Mouse (Mus musculus) embryonic facial prominence, embryonic 10.5 days (tissue): Measurements from ENCODE around the gene Cpne7. TPM values are rescaled to one million over a fixed set of nuclear protein-coding genes. Genes with fewer than 3 reads are reported as not detected.
"Not testable (repeated sequence)": the region's sequence is repeated elsewhere in the genome, so short reads cannot be mapped to it uniquely, and the experiment has no call there.

Experiments
- DNase-seq: peaks from one replicate; pipeline ENCODE4 v3.0.0-alpha.2; 2017; ENCODE audit warnings: low spot score
- H3K27ac ChIP-seq: fragments of 300-500 bp; sonication (generic); replicated peaks from 2 replicates; pipeline ENCODE4 v1.5.1; 2016; ENCODE audit warnings: mild to moderate bottlenecking
- H3K27me3 ChIP-seq: fragments of 300-500 bp; sonication (generic); replicated peaks from 2 replicates; pipeline ENCODE4 v1.6.1; 2016; ENCODE audit warnings: low read depth, mild to moderate bottlenecking; ENCODE audit not compliant: poor library complexity, severe bottlenecking
- H3K36me3 ChIP-seq: fragments of 300-500 bp; sonication (generic); replicated peaks from 2 replicates; pipeline ENCODE4 v1.6.1; 2016; ENCODE audit warnings: mild to moderate bottlenecking, moderate library complexity
- H3K4me1 ChIP-seq: fragments of 300-500 bp; sonication (generic); 2 replicates; pipeline ENCODE4 v1.6.1; 2016
- H3K4me3 ChIP-seq: fragments of 300-500 bp; sonication (generic); 2 replicates; pipeline ENCODE4 v1.5.1; 2016; ENCODE audit warnings: mild to moderate bottlenecking, moderate library complexity
- H3K9me3 ChIP-seq: fragments of 300-500 bp; sonication (generic); 2 replicates; pipeline ENCODE4 v1.6.1; 2016; ENCODE audit warnings: mild to moderate bottlenecking
- WGBS: fragments of 180-500 bp; shearing (Covaris S2); methylation state at CpG from one replicate; pipeline ENCODE4 v1.1.7; 2016; 5-methylcytosine and 5-hydroxymethylcytosine counted together
- polyA plus RNA-seq: library from polyadenylated mRNA; unstranded; fragments of >200 nt; fragmentation: Nextera tagmentation; extraction: Ambion mirVana; gene quantifications from 2 replicates; pipeline ENCODE4 v1.2.1, GENCODE M21; 2016

Gene Cpne7
- 1.8 and 2.0 TPM in 2 replicates for polyA plus RNA-seq

- H3K27me3 ChIP-seq, result peaks cover 74% of the 10 kb centered on the region
- DNase-seq, result peak; percentile 47
- H3K4me3 ChIP-seq, result peak within 1 kb of the TSS; percentile 70
- H3K36me3 ChIP-seq, result no peaks in the 10 kb centered on the region
- WGBS, result under 1% methylated on average over 51 of the region's 51 CpGs
- H3K27ac ChIP-seq, result no peak within 1 kb of the TSS; the same call in 1 of the 2 replicates
- peaks cover 35% of the 10 kb centered on the region for H3K4me1 ChIP-seq
- no peaks in the 10 kb centered on the region for H3K9me3 ChIP-seq
Observed at GRCm38 (mm10) chr8:123117127-123117731, at the start of gene Cpne7. Gene Cpne7, plus strand, starts transcription at chr8:123117374.

- Histone ChIP-seq H3K4me1 (peaks cover 13% of the 10 kb centered on the region), H3K27ac (no peak overlapping the region), H3K36me3 (peaks cover 87% of the 10 kb centered on the region), H3K27me3 (no peaks in the 10 kb centered on the region), H3K9me3 (no peaks in the 10 kb centered on the region), H3K4me3 (no peak overlapping the region)
- no peak for DNase-seq
- 92% methylated on average over 4 of the region's 4 CpGs for WGBS
Observed at GRCm38 (mm10) chr8:123071176-123071575, 46.0 kb upstream of the Cpne7 start.

GRCm38 (mm10) chr8:123077213-123077612 lies 40.0 kb upstream of the Cpne7 start:
- Histone ChIP-seq H3K9me3 (no peaks in the 10 kb centered on the region), H3K4me1 (no peaks in the 10 kb centered on the region), H3K27ac (no peak overlapping the region), H3K27me3 (no peaks in the 10 kb centered on the region), H3K4me3 (no peak overlapping the region), H3K36me3 (peaks cover 100% of the 10 kb centered on the region)
- WGBS, result 91% methylated on average over 6 of the region's 6 CpGs
- no peak for DNase-seq

GRCm38 (mm10) chr8:123082993-123083392 lies 34.2 kb upstream of the Cpne7 start:
- H3K36me3 ChIP-seq, result peaks cover 100% of the 10 kb centered on the region
- no peak for DNase-seq
- no peaks in the 10 kb centered on the region for H3K4me1 ChIP-seq
- WGBS, result 82% methylated on average over 6 of the region's 6 CpGs
- H3K9me3 ChIP-seq, result no peaks in the 10 kb centered on the region
- no peak overlapping the region for H3K27ac ChIP-seq
- no peak overlapping the region for H3K4me3 ChIP-seq
- no peaks in the 10 kb centered on the region for H3K27me3 ChIP-seq

GRCm38 (mm10) chr8:123083610-123084009 lies 33.6 kb upstream of the Cpne7 start:
- H3K27ac ChIP-seq, result no peak overlapping the region
- 91% methylated on average over 12 of the region's 12 CpGs for WGBS
- H3K9me3 ChIP-seq, result no peaks in the 10 kb centered on the region
- H3K4me1 ChIP-seq, result no peaks in the 10 kb centered on the region
- H3K4me3 ChIP-seq, result no peak overlapping the region
- DNase-seq, result no peak
- H3K27me3 ChIP-seq, result no peaks in the 10 kb centered on the region
- peaks cover 100% of the 10 kb centered on the region for H3K36me3 ChIP-seq

GRCm38 (mm10) chr8:123087289-123087688 lies 29.9 kb upstream of the Cpne7 start:
- Histone ChIP-seq H3K9me3 (no peaks in the 10 kb centered on the region), H3K4me3 (no peak overlapping the region), H3K36me3 (peaks cover 100% of the 10 kb centered on the region), H3K27me3 (no peaks in the 10 kb centered on the region), H3K4me1 (no peaks in the 10 kb centered on the region), H3K27ac (no peak overlapping the region)
- 89% methylated on average over 9 of the region's 9 CpGs for WGBS
- DNase-seq, result no peak

- WGBS, result 90% methylated on average over 11 of the region's 11 CpGs
- no peak overlapping the region for H3K4me3 ChIP-seq
- H3K27me3 ChIP-seq, result no peaks in the 10 kb centered on the region
- H3K4me1 ChIP-seq, result peaks cover 9% of the 10 kb centered on the region
- no peak for DNase-seq
- H3K36me3 ChIP-seq, result peaks cover 60% of the 10 kb centered on the region
- H3K27ac ChIP-seq, result no peak overlapping the region
- H3K9me3 ChIP-seq, result no peaks in the 10 kb centered on the region
Observed at GRCm38 (mm10) chr8:123097216-123097615, 20.0 kb upstream of the Cpne7 start.

GRCm38 (mm10) chr8:123097786-123098584 lies 19.2 kb upstream of the Cpne7 start:
- Histone ChIP-seq H3K4me1 (peaks cover 9% of the 10 kb centered on the region), H3K27me3 (no peaks in the 10 kb centered on the region), H3K4me3 (no peak overlapping the region), H3K9me3 (no peaks in the 10 kb centered on the region), H3K27ac (no peak overlapping the region), H3K36me3 (peaks cover 57% of the 10 kb centered on the region)
- WGBS, result 78% methylated on average over 12 of the region's 12 CpGs
- DNase-seq, result no peak

GRCm38 (mm10) chr8:123100288-123100687 lies 16.9 kb upstream of the Cpne7 start:
- H3K9me3 ChIP-seq, result no peaks in the 10 kb centered on the region
- H3K27ac ChIP-seq, result peak overlapping the region; percentile 35; the same call in 1 of the 2 replicates
- no peak overlapping the region for H3K4me3 ChIP-seq
- H3K27me3 ChIP-seq, result no peaks in the 10 kb centered on the region
- 34% methylated on average over 8 of the region's 8 CpGs for WGBS
- H3K4me1 ChIP-seq, result peaks cover 22% of the 10 kb centered on the region
- peak; percentile 50 for DNase-seq
- peaks cover 57% of the 10 kb centered on the region for H3K36me3 ChIP-seq

- Histone ChIP-seq H3K36me3 (peaks cover 61% of the 10 kb centered on the region), H3K27ac (no peak overlapping the region), H3K9me3 (no peaks in the 10 kb centered on the region), H3K27me3 (no peaks in the 10 kb centered on the region), H3K4me3 (peak overlapping the region; percentile 96; the same call in 1 of the 2 replicates), H3K4me1 (peaks cover 22% of the 10 kb centered on the region)
- 82% methylated on average over 4 of the region's 4 CpGs for WGBS
- no peak for DNase-seq
Observed at GRCm38 (mm10) chr8:123101244-123101643, 15.9 kb upstream of the Cpne7 start.

- H3K36me3 ChIP-seq, result peaks cover 57% of the 10 kb centered on the region
- peak within 1 kb of the TSS; percentile 96 for H3K4me3 ChIP-seq
- 2% methylated on average over 56 of the region's 56 CpGs for WGBS
- no peaks in the 10 kb centered on the region for H3K9me3 ChIP-seq
- peaks cover 22% of the 10 kb centered on the region for H3K4me1 ChIP-seq
- H3K27me3 ChIP-seq, result no peaks in the 10 kb centered on the region
- DNase-seq, result peak; percentile 98
- H3K27ac ChIP-seq, result peak within 1 kb of the TSS; percentile 100
Observed at GRCm38 (mm10) chr8:123101735-123102685, 15.2 kb upstream of the Cpne7 start, which contains the start of gene Rpl13. Gene Rpl13, plus strand, starts transcription at chr8:123102350.

GRCm38 (mm10) chr8:123102855-123103254 lies 14.3 kb upstream of the Cpne7 start:
- H3K9me3 ChIP-seq, H3K27me3 ChIP-seq, DNase-seq: not testable (repeated sequence)
- peaks cover 48% of the 10 kb centered on the region for H3K36me3 ChIP-seq
- H3K4me3 ChIP-seq, result peak overlapping the region; percentile 96
- peaks cover 22% of the 10 kb centered on the region for H3K4me1 ChIP-seq
- peak overlapping the region; percentile 100 for H3K27ac ChIP-seq
- WGBS, result 2% methylated on average over 26 of the region's 26 CpGs
